Mouse (Mus musculus) layer of hippocampus, adult 11-12 months (tissue): ENCODE results near the gene Phc2.
"Not testable (repeated sequence)": the region's sequence is repeated elsewhere in the genome, so short reads cannot be mapped to it uniquely, and the experiment has no call there.

Experiments
- DNase-seq: peaks from one replicate; pipeline ENCODE4 v3.0.0; 2022; ENCODE audit warnings: low spot score

Gene Phc2

DNA sequence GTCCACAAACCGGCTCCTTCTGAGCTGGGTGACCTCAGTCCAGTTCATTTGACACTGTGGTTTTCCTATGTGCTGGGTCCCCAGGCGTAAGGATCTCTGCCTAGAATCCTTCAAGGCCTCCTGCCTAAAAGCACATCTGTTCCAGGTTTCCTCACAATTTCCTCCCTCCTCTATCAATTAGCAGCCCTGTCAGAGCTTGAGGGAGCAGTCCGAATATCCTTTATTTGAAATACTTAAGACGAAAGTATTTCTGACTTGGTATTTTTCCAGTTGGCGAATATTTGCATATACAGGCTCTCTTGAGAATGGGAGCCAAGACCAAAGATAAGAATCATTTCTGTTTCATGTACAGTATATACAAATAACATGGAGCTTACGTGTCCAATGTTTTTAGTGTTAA lies 8.6 kb upstream of the Phc2 start:
- DNase-seq = no peak

DNA sequence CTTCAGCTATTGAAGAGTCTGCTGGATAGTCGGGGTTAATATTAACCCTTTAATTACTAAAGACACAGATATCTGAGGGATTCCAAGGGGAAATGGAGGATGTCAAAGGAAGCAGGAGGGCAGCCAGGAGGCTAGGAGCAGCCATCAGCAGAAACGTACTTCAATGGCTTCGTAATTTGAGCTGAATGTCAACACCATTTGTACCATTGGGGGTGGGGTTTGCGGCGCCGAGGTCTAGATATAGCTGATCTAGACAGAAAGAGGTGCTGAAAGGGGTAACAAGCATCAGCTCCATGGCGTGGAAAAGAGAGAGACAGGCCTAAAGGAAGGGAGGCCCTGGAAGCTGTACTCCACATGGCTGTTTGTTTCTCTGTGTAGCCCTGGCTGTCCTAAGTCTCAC lies 7.7 kb upstream of the Phc2 start:
- DNase-seq = no peak

GRCm38 (mm10) chr4:128648567-128649255 lies 5.8 kb upstream of the Phc2 start:
- DNase-seq = no peak

- no peak for DNase-seq
These were observed 3.0 kb upstream of the Phc2 start for GRCm38 (mm10) chr4:128651530-128651929.

- DNase-seq = no peak
These were observed 1.8 kb upstream of the Phc2 start for GRCm38 (mm10) chr4:128652584-128653298.

DNA sequence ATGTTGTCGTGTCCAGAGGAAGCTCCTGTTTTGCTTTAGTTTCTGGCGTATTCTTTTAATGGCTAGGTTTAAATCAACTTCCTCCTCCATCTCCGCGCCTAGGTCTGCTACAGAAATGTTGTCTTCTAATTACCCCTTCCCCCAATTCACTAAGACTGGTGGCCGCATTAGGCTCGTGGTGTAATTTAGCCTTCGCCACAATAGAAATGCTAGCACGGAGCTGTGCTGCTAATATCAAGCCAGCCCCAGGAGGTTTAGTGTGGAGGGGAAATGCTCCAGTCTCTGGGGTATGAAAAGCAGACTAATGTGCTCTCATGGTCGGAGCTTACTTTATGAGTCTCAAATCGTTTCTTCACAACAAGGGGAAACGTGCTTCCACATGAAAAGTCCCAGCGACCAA lies 944 bp downstream of the Phc2 start:
- DNase-seq = no peak

DNA sequence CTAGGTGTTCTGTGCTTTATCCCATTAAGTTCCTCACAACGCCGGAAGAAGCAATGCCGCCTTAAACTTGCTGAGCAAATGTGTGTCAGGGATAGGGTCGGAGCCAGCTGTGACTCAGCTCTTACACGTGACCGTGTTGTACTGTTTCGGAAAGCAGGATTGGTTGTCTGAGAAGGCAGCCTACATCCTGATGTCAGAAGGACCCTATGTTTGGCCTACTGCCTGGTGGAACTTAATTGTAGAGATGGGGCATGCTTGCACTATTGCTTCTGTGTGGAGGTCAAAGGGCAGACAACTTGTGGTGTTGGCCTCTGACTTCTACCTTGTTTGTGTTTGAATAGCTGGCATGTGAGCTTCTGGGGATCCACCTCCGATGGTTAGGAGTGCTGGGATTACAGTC lies 5.7 kb downstream of the Phc2 start:
- DNase-seq = no peak

DNA sequence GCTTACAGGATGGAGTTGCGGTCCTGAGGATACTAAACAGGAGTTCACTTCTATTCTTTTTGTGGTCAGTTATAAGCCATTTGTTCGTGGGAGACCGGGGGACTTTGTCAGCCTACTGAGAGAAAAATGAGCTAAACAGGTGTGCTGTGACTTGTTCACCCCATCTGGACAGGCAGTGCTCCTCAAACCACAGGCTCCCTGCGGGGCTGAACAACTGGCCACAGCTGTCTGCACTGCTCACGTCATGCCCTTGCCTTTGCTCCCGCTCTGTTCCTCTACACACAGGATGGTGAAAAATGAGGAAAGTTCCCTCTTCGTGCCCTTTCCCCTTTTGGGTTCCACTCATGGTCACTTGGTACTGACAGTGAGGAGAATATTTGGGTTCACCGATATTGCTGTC lies 6.6 kb downstream of the Phc2 start:
- DNase-seq = no peak

DNA sequence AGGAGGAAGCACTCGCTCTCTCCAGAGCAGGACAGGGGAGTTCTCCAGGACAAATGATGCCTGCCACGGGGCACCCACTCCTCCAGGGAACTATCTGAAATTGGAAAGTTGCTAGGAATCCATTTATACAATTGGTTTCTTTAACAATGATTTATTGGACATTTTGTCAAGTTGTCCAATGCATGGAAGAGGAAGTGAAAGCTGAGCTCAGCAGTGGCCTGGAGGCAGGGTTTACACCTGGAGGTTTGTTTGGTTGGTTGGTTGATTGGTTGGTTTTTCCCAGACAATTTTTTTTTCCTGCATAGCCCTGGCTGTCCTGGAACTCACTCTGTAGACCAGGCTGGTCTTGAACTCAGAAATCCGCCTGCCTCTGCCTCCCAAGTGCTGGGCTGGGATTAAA lies 9.5 kb downstream of the Phc2 start:
- no peak for DNase-seq

DNA sequence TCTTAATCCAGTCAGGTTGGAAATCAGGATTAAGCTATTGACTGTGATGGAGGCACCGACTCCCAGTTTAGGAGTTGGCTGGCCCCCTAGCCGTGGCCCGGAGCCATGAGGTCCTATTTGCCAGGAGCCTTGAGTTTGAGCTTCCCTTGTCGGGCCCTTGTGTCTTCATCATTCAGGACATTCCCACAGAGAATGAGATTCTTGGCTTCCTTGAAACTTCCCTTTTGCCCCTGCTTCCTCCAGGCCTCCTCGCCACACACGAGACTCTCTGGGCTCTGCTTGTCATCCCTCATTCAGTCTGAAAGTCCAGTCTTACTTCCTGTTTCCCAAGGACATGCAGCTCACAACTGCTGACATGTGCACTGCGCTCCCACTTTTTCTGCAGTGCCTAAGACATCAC lies 11.9 kb downstream of the Phc2 start:
- DNase-seq = not testable (repeated sequence)

GRCm38 (mm10) chr4:128667195-128667594 lies 12.7 kb downstream of the Phc2 start:
- DNase-seq = not testable (repeated sequence)

GRCm38 (mm10) chr4:128669229-128669628 lies 14.7 kb downstream of the Phc2 start:
- no peak for DNase-seq

GRCm38 (mm10) chr4:128670566-128671191 lies 16.2 kb downstream of the Phc2 start:
- DNase-seq = no peak

- no peak for DNase-seq
These were observed 18.0 kb downstream of the Phc2 start for GRCm38 (mm10) chr4:128672494-128672893.

- DNase-seq = no peak
These were observed 24.2 kb downstream of the Phc2 start for GRCm38 (mm10) chr4:128678564-128679217.

- DNase-seq = no peak
These were observed 26.6 kb downstream of the Phc2 start for GRCm38 (mm10) chr4:128681126-128681525.

GRCm38 (mm10) chr4:128682281-128682680 lies 27.8 kb downstream of the Phc2 start:
- no peak for DNase-seq

DNA sequence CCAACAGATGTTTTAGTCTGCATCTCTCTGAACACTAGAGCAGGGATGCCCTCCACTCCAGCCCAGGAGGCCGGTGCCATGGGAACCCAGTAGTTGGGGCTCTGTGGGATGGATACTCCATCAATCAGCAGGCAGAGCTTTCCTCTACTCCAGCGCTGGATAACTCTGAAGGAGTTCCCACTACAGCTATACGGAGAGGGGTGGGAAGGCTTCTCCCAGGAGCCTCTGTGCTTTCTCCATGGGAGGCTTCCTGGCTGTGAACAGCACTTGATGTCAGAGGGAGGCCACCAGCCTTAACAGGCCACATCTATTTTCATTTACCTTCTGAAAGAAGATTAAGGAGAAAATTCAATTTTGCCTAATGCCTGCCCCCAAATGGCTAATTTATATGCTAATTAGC lies 29.2 kb downstream of the Phc2 start:
- DNase-seq = no peak

GRCm38 (mm10) chr4:128684108-128684507 lies 29.6 kb downstream of the Phc2 start:
- no peak for DNase-seq

DNA sequence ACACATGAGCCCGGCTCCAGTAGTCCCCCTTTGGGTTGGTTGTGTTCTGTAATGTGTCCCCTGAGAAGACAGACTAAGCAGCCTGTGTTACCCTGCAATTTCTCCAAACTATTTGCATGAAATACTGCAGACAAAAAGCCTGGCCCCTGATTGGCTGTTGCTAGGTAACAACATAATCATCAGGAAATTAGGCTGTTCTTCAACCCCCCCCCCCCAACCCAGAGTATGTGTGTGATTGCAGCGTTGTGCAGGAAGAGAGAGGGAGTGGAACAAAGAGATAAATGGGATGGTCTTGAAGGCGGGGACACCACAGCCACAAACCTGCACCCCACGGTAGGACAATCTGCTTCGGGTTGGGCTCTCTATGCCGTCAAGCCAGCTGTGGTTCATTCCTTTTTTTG lies 34.0 kb downstream of the Phc2 start:
- DNase-seq = peak; percentile 70

DNA sequence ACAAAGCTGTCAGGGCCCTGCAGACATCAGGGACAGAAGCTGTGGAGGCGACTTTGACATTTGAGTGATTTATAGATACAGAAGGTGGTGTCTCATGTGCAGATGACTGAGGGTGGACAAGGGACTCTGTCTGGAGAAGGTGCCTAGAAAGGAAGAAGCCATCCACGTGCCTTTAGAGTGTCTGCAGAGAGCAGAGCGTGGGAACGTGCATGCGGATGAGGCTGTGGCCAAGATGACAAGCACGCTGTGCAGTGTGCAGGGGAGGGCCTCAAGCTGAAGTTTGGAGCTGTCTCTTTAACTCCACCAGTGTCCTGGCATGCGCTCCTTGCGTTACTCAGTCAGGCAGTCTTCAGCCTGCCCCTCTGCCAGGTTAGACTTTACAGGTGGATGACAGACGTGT lies 34.5 kb downstream of the Phc2 start:
- peak; percentile 64 for DNase-seq

DNA sequence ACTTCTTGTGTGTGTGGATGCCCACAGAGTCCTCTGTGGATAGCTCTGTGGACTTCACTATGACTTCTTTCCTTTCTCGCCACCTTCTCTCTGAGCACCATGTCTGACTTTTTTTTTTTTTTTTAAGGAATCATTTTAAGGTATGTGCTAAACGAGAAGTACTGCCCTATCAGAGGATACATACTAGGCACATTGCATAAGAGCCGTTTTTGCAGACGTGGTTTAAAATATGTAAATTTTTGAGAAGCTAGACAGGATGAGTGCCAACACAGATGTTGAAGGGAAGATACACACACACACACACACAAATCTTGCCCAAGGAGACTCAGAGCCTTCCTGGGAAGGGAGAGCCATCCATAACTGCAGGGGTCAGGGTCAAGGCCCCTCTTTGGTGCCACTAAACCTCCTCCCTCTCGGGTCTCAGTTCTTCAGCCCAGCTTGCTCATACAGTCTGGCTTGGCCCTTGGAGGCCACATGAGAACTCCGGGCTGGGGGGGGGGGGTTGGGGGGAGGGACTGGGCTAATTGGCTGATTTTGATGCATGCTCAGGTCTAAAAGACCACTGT lies 35.3 kb downstream of the Phc2 start:
- no peak for DNase-seq

- no peak for DNase-seq
These were observed 36.7 kb downstream of the Phc2 start for GRCm38 (mm10) chr4:128691195-128691594.
